Mouse (Mus musculus): ENCODE data around the gene Adamts15.

Gene Adamts15

DNA sequence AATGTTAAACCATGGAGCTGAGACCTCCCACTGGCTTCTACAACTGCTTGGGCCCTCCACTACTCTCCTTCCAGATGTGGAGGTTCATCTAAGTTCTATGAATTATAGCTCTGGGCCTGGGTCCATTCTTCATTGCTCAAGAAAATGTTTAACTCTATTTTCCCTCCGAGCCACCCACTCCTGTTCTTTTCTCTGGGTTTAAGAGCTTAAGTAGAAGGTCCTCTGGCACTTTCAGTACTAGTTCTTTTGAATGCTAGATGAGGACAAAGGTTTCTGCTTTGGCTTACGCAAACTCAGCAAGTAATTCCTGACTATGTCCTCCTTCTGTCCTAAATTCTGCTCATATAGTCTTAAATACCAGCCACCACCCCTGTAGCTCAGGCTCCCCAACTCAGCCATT lies 6.5 kb upstream of the Adamts15 start:
- ATAC-seq (ENCODE audit: insufficient number of reproducible peaks, low FRiP score, low TSS enrichment), result no peak

GRCm38 (mm10) chr9:30921261-30922103 lies 770 bp downstream of the Adamts15 start:
- ATAC-seq (ENCODE audit: insufficient number of reproducible peaks, low FRiP score, low TSS enrichment), result no peak

DNA sequence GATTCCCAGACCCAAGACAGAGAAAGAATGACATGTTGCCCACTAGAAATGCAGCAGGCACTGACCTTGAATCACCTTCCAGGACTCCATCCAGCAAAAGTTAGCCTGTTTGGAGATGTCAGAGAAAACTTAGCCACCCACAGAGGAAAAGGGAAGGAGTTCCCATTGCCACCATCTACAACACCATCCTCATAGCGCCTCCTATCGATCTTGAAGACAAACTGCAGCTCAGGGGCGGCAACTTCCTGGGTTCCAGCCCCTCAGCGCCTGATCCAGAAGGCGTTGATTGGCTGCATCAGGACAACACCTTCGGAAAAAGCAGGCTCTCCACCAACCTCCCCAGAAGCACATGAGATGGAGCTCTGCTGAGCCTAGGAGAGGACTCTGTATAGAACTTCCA lies 1.5 kb downstream of the Adamts15 start:
- no peak for ATAC-seq (ENCODE audit: insufficient number of reproducible peaks, low FRiP score, low TSS enrichment)

DNA sequence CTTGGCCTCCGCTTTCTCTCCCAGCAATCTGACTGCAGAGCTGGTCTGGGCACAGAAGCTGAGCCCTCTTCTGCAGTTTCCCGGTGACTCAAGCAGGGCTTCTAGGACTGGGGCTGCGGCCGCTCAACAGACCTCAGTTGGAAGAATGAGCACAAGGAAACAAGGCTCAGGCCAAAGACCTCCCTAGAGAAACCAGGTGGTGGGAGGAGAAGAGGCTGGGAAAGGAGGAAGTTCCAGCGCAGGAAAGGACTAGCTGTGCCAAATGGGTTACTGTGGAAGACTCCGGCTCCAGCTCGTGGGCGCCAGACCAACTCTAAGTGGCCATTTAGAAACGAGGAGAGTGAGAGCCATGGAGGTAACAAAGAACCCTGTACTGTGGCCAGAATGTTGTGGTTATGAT lies 2.6 kb downstream of the Adamts15 start:
- no peak for ATAC-seq (ENCODE audit: insufficient number of reproducible peaks, low FRiP score, low TSS enrichment)

- ATAC-seq (ENCODE audit: insufficient number of reproducible peaks, low FRiP score, low TSS enrichment), result no peak
These were observed 3.5 kb downstream of the Adamts15 start for GRCm38 (mm10) chr9:30918466-30919356.

DNA sequence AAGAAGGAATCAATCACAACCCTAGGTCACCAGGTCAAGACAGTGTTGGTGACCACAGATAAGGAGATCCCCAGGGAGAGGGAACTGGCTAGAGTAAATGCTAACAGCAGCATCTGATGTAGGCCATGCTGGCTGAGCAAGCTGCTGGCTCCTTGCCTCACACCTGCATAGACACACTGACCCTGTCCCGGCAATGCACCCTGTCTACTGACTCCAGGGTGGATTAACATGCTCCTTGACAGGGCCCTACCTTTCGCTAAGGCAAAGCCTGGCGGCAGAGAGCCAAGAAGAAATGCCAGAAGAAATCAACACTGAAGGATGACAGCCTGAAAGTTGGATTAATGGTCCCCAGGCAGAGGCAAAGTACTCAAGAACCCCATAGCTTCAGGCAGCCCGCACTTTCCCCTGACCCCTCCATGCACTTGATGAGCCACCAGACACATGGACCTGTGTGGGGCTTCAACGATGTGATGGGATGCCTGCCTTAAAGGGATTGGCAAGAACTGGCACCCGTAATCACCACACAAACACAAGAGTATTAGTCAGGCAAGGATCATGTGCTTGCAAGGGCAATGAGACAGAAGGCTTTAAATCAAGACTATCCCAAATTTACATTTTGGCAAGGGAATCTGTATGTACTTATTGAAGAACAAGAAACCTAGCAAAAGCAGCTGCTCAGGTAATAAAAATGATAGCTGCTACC lies 5.8 kb downstream of the Adamts15 start:
- no peak for ATAC-seq (ENCODE audit: insufficient number of reproducible peaks, low FRiP score, low TSS enrichment)

DNA sequence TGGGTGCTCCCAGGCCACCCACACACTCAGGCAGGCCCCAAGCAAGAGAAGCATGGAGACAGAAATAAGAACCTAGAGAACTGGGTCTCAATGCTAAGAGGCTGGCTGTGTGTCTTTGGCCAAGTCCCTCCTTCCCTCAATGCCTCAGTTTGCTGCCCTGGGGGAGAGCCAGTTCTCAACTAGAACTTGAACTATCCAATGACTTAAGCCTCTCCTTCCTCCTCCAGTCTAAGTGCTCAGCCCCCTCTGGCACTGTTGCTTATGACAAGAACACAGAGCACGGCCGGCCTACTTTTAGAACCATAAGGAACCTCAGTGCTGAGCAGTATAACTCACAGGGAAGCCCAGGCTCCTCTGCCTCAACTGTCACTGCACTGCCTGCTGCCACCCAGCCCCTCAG lies 8.0 kb downstream of the Adamts15 start:
- no peak for ATAC-seq (ENCODE audit: insufficient number of reproducible peaks, low FRiP score, low TSS enrichment)

- ATAC-seq (ENCODE audit: insufficient number of reproducible peaks, low FRiP score, low TSS enrichment), result no peak
These were observed 8.8 kb downstream of the Adamts15 start for GRCm38 (mm10) chr9:30913429-30913828.

DNA sequence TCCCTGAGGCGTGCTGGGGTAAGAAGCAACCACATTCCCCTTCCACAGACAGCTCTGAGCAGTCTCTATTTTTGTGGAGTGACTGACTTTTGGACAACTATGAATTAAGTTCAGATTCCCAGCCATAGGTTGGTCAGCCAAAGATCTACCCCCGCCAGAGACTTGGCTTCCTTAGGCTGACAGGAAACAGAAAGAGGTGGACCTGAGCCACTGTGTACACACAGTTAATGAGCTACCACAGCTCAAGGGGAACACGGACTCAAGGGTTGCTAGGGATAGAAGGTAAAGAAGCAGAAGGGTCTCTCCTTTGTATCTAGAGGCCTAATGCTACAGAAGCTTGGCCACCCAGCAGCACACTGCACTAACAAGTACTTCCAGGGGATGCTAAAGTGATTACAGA lies 10.1 kb downstream of the Adamts15 start:
- ATAC-seq (ENCODE audit: insufficient number of reproducible peaks, low FRiP score, low TSS enrichment), result no peak

DNA sequence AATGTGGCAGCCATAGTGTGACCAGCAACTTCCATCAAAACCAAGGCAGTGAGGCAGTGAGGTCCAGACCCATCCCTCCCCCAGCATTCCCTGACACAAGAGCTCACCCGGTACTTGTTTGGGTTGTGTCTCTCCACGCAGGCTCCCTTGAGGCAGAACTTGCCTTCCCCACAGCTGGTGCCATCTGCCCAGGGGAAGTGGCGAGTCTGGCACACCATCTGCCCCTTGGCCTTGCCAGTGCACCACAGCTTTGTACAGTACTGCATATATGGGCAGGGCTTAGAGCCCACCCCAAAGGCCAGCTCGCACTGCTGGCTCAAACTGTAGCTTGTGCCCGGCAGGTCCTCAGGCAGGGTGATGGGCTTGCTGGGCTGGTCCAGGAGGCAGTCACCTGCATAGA lies 11.8 kb downstream of the Adamts15 start:
- ATAC-seq (ENCODE audit: insufficient number of reproducible peaks, low FRiP score, low TSS enrichment), result no peak

GRCm38 (mm10) chr9:30908973-30909372 lies 13.3 kb downstream of the Adamts15 start:
- no peak for ATAC-seq (ENCODE audit: insufficient number of reproducible peaks, low FRiP score, low TSS enrichment)

DNA sequence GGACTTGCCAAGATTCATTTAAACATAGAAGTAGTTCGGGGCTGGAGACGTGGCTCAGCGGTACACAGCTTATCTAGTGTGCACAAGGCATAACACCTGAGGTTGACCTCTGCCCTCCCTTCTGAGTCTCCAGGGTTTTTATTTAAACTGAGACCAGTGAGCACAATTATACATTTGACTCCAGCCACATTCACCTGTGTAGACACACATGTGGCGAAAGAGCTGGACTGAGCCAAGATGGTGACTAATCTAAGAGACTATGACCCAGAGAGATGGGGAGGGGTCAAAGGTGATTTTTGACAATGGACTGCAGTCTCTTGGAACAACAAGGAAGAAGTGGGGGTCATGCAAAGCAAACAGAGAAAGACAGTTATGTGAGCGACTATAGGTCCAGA lies 14.0 kb downstream of the Adamts15 start:
- no peak for ATAC-seq (ENCODE audit: insufficient number of reproducible peaks, low FRiP score, low TSS enrichment)

- ATAC-seq (ENCODE audit: insufficient number of reproducible peaks, low FRiP score, low TSS enrichment), result no peak
These were observed 14.5 kb downstream of the Adamts15 start for GRCm38 (mm10) chr9:30907677-30908295.

DNA sequence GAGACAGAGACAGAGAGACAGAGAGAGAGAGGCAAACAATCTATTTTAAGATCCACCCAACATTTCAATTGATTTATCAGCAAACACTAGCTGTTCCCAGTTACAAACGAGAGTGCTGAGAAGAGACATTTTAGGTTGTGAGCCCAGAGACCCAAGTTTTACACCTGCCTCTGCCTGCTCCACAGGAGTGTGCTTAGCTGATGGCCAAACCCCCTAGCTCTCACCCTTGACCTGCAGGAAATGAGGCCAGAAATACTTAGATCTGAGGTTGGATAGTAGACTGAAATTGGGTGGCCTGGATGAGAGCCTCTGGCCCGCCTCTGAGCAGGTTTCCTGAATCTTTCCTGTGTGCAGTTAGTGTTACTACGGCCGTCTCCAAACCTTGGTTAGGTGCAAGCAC lies 15.8 kb downstream of the Adamts15 start:
- no peak for ATAC-seq (ENCODE audit: insufficient number of reproducible peaks, low FRiP score, low TSS enrichment)

- no peak for ATAC-seq (ENCODE audit: insufficient number of reproducible peaks, low FRiP score, low TSS enrichment)
These were observed 16.4 kb downstream of the Adamts15 start for GRCm38 (mm10) chr9:30905861-30906260.

DNA sequence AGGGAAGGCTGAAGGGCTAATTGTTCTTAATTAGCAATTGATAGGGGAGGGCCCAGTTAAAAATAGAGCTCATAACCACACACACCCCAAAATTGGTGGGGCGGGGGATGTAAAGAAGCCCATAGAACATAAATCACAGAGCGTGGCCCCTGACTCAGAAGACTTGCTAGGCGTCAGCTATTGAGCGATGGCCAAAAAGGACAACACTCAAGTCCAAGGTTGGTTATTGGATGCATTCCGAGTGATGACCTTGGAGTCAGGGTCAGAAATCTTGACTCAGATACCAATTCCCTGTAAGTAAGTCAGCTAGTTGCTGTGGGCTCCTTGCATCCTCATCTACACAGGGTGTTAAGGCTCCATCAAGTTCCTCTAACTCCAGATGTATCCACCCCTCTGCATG lies 19.0 kb downstream of the Adamts15 start:
- no peak for ATAC-seq (ENCODE audit: insufficient number of reproducible peaks, low FRiP score, low TSS enrichment)

- no peak for ATAC-seq (ENCODE audit: insufficient number of reproducible peaks, low FRiP score, low TSS enrichment)
These were observed 19.6 kb downstream of the Adamts15 start for GRCm38 (mm10) chr9:30902641-30903040.

DNA sequence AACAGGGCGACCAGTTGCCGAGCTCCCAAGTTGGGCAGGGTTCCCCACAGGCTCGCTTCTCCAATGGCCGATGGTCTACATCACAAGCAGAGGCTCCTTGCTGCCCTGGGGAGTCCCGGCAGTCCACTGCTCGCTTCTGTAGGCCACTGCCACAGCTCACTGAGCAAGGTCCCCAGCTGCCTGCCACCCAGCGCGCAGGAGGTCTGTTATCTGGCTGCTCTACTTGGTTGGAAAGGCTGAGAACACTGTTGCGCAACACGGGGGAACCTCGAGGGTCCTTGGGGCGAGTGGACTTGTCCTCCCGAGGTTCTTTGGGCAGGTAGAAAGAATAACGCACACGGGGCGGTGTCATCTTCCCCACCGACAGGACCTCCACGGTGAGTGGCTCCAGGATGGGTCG lies 20.1 kb downstream of the Adamts15 start:
- ATAC-seq (ENCODE audit: insufficient number of reproducible peaks, low FRiP score, low TSS enrichment), result no peak

DNA sequence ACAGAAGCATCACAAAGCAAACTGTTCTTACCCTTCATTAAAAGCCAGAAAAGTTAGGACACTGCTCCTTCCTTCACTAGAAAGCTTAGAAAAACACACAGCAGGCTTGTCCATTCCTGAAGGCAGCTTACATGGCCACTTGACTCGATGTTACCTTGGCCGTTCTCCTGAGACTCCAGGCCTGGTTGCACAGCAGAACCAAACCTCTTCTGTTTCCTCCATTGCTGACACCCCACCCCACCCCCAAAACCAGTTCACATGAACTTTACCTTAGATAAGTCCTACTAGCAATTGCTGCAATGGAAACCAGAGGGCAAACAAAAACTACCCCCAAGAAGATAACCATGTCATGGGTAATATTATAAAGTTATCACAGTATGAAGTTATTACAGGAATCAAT lies 25.1 kb downstream of the Adamts15 start:
- no peak for ATAC-seq (ENCODE audit: insufficient number of reproducible peaks, low FRiP score, low TSS enrichment)

DNA sequence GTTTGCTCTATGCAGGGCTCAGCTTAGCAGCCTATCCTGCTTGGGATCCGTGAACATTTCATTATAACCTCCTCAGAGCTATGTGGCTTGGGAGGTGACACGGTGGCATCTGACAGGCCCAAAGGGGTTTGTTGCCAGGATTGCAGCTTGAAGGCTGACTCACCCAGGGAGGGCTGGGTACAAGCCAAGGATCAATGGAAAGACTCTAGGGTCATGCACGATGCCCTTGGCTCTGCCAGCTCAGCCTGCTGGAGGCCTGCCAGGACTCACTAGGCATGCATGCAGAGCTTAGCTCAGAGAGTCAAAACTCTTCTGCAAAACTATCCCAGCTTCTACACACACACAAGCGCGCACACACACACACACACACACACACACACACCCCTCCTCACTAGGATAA lies 25.5 kb downstream of the Adamts15 start:
- peak; percentile 52; the same call in 1 of the 2 replicates for ATAC-seq (ENCODE audit: insufficient number of reproducible peaks, low FRiP score, low TSS enrichment)

All from cerebellum, adult (tissue).